Comparison of ENCODE assay signal across 9 mouse cellular contexts in genomic region chr5:129761865-129762540, GRCm38 (mm10). TPM values are rescaled to one million over a fixed set of nuclear protein-coding genes. Genes with fewer than 3 reads are reported as not detected.
A peak's percentile ranks its signal among the peaks of the same experiment; 100 is the strongest.
DNase-seq lines count a peak whose midpoint lies in the region; ATAC-seq and TF ChIP-seq lines count a peak whose summit lies in the region.
"Had no signal": no experiment of that assay in that cellular context is flagged by ENCODE, and none has a peak within 500 bp of the region (broad histone marks: within the 10 kb centered on the region; RNA-seq: fewer than 3 reads in every experiment).

No protein-coding gene starts in this region.

- WGBS in forebrain, postnatal 0 days: 26% methylated on average over 18 of the region's 18 CpGs

- H3K27me3 ChIP-seq in forebrain, postnatal 0 days (ENCODE audit: insufficient read depth, low read length): no peaks in the 10 kb centered on the region

- H3K27ac ChIP-seq in forebrain, postnatal 0 days (ENCODE audit: low read depth, low read length): peak overlapping the region; percentile 57

- TF ChIP-seq CTCF in forebrain, postnatal 0 days (IDR thresholded peaks at IDR 0.05; ENCODE audit: low read depth): no peak

- peak; percentile 45 for DNase-seq in cerebellum, adult 9-11 months
- DNase-seq in cerebellum, adult 8-10 months: no peak
- peak; percentile 79 for DNase-seq in forebrain, postnatal 0 days
- DNase-seq in left cerebral cortex, adult 11 months (ENCODE audit: low spot score): peak; percentile 51
- peak; percentile 9 for DNase-seq in retina, postnatal 7 days (ENCODE audit: low read depth, low spot score)
- no peak for DNase-seq in natural killer cell, adult 2 months (ENCODE audit: low spot score in 2 of 2)
- DNase-seq in lung, postnatal 25 days (ENCODE audit: low spot score): no peak
- DNase-seq in gastrocnemius, postnatal 14 days: no peak

- no peaks in the 10 kb centered on the region for H3K4me1 ChIP-seq in forebrain, postnatal 0 days (ENCODE audit: insufficient read depth)

- intact Hi-C loops in gastrocnemius, postnatal 14 days (cut with DNase I; ENCODE audit: low total_unique reads): no loop called here

- no peak overlapping the region for H3K9ac ChIP-seq in forebrain, postnatal 0 days

- H3K36me3 ChIP-seq in forebrain, postnatal 0 days (ENCODE audit: insufficient read depth): peaks cover 11% of the 10 kb centered on the region; the same call in 1 of the 2 replicates

- ATAC-seq in forebrain, postnatal 0 days: peak; percentile 95

- no peaks in the 10 kb centered on the region for H3K9me3 ChIP-seq in forebrain, postnatal 0 days (ENCODE audit: low read length)

- H3K4me3 ChIP-seq in forebrain, postnatal 0 days (ENCODE audit: low read depth, low read length): no peak overlapping the region

- no peak overlapping the region for H3K4me2 ChIP-seq in forebrain, postnatal 0 days (ENCODE audit: low read depth)

RNA-seq across cellular contexts. Expression of gene Psph, which starts 25.2 kb away (rescaled TPM):
- 33.3 and 37.9 TPM in 2 replicates for total RNA-seq in forebrain, postnatal 0 days (2014; rRNA removed)
- 44.6 and 46.3 TPM in 2 replicates for polyA plus RNA-seq in forebrain, postnatal 0 days (2015; fragmentation: Nextera tagmentation; extraction: Ambion mirVana)
- 10 to 100 TPM; 13.0 to 16.2 TPM for total RNA-seq in gastrocnemius, postnatal 14 days (2021)

RNA-seq across cellular contexts. Expression of gene Nipsnap2, which starts 37.1 kb away (rescaled TPM):
- 71.7 and 83.2 TPM in 2 replicates for total RNA-seq in forebrain, postnatal 0 days (2014; rRNA removed)
- polyA plus RNA-seq in forebrain, postnatal 0 days (2015; fragmentation: Nextera tagmentation; extraction: Ambion mirVana): 90.8 and 97.9 TPM in 2 replicates
- 100 to 1,000 TPM; 470 to 562 TPM for total RNA-seq in gastrocnemius, postnatal 14 days (2021)

RNA-seq across cellular contexts. Expression of gene Mrps17, which starts 46.7 kb away (rescaled TPM):
- 131 and 146 TPM in 2 replicates for total RNA-seq in forebrain, postnatal 0 days (2014; rRNA removed)
- 169 and 184 TPM in 2 replicates for polyA plus RNA-seq in forebrain, postnatal 0 days (2015; fragmentation: Nextera tagmentation; extraction: Ambion mirVana)
- 10 to 100 TPM; 64.4 to 69.3 TPM for total RNA-seq in gastrocnemius, postnatal 14 days (2021)

RNA-seq across cellular contexts. Expression of gene Sept14, which starts 53.7 kb away (rescaled TPM):
- total RNA-seq in forebrain, postnatal 0 days (2014; rRNA removed): not detected in 2 replicates
- not detected in 2 replicates for polyA plus RNA-seq in forebrain, postnatal 0 days (2015; fragmentation: Nextera tagmentation; extraction: Ambion mirVana)
- total RNA-seq in gastrocnemius, postnatal 14 days (2021): not detected
- total RNA-seq: neutrophil, adult 5-6 weeks had no signal

Comparison
In these comparisons a context has a peak if more than half of its experiments do, and no peak if none do; other contexts are left out.
1. DNase-seq: peak in cerebellum, adult 9-11 months (single experiment), forebrain, postnatal 0 days (single experiment), left cerebral cortex, adult 11 months (single experiment) and retina, postnatal 7 days (single experiment); none in cerebellum, adult 8-10 months (single experiment), natural killer cell, adult 2 months (0 of 2), lung, postnatal 25 days (single experiment) and gastrocnemius, postnatal 14 days (single experiment).